Mouse (Mus musculus): ENCODE data around the gene Emc10.

Emc10 gene

GRCm38 (mm10) chr7:44526414-44527154, 30.3 kb upstream of the Emc10 start:
- no peak for DNase-seq (ENCODE audit: low spot score in 2 of 2)

- peak in 1 of 2 experiments; percentile 50 for DNase-seq (ENCODE audit: low spot score in 2 of 2)
These were observed 28.9 kb upstream of the Emc10 start for GRCm38 (mm10) chr7:44525126-44525832.

- DNase-seq (ENCODE audit: low spot score in 2 of 2): no peak
These were observed 28.2 kb upstream of the Emc10 start, which contains the start of gene Mybpc2 for GRCm38 (mm10) chr7:44524502-44524901. Gene Mybpc2 (minus strand): TSS chr7:44524656.

- DNase-seq (ENCODE audit: low spot score in 2 of 2): no peak
These were observed 26.7 kb upstream of the Emc10 start for GRCm38 (mm10) chr7:44523056-44523455.

- peak; percentile 27 to 43 for DNase-seq (ENCODE audit: low spot score in 2 of 2)
These were observed 25.4 kb upstream of the Emc10 start for GRCm38 (mm10) chr7:44521710-44522109.

GRCm38 (mm10) chr7:44520990-44521389, 24.7 kb upstream of the Emc10 start:
- no peak for DNase-seq (ENCODE audit: low spot score in 2 of 2)

- DNase-seq (ENCODE audit: low spot score in 2 of 2): no peak
These were observed 23.0 kb upstream of the Emc10 start for GRCm38 (mm10) chr7:44519240-44519913.

GRCm38 (mm10) chr7:44507491-44507890, 11.2 kb upstream of the Emc10 start:
- DNase-seq (ENCODE audit: low spot score in 2 of 2): no peak

- peak; percentile 75 to 76 for DNase-seq (ENCODE audit: low spot score in 2 of 2)
These were observed 5.3 kb upstream of the Emc10 start for GRCm38 (mm10) chr7:44501563-44502115.

GRCm38 (mm10) chr7:44500046-44500445, 3.7 kb upstream of the Emc10 start:
- DNase-seq (ENCODE audit: low spot score in 2 of 2): no peak

GRCm38 (mm10) chr7:44498922-44499321, 2.6 kb upstream of the Emc10 start:
- no peak for DNase-seq (ENCODE audit: low spot score in 2 of 2)

- no peak for DNase-seq (ENCODE audit: low spot score in 2 of 2)
These were observed 1.2 kb upstream of the Emc10 start for GRCm38 (mm10) chr7:44497361-44498055.

- no peak for DNase-seq (ENCODE audit: low spot score in 2 of 2)
These were observed 411 bp upstream of the Emc10 start for GRCm38 (mm10) chr7:44496771-44497109.

- no peak for DNase-seq (ENCODE audit: low spot score in 2 of 2)
These were observed 1.2 kb downstream of the Emc10 start for GRCm38 (mm10) chr7:44495086-44495485.

- no peak for DNase-seq (ENCODE audit: low spot score in 2 of 2)
These were observed 1.6 kb downstream of the Emc10 start for GRCm38 (mm10) chr7:44494681-44495080.

- DNase-seq (ENCODE audit: low spot score in 2 of 2): no peak
These were observed 4.0 kb downstream of the Emc10 start for GRCm38 (mm10) chr7:44492166-44492826.

- DNase-seq (ENCODE audit: low spot score in 2 of 2): no peak
These were observed 4.9 kb downstream of the Emc10 start for GRCm38 (mm10) chr7:44491391-44491790.

- DNase-seq (ENCODE audit: low spot score in 2 of 2): no peak
These were observed 6.0 kb downstream of the Emc10 start for GRCm38 (mm10) chr7:44490281-44490680.

GRCm38 (mm10) chr7:44488545-44488944, 7.8 kb downstream of the Emc10 start:
- no peak for DNase-seq (ENCODE audit: low spot score in 2 of 2)

GRCm38 (mm10) chr7:44487936-44488335, 8.4 kb downstream of the Emc10 start:
- DNase-seq (ENCODE audit: low spot score in 2 of 2): no peak

GRCm38 (mm10) chr7:44486927-44487575, 9.3 kb downstream of the Emc10 start:
- no peak for DNase-seq (ENCODE audit: low spot score in 2 of 2)
